Mouse (Mus musculus) embryonic facial prominence, embryonic 10.5 days (tissue): Measurements from ENCODE around the gene Mad1l1. TPM values are rescaled to one million over a fixed set of nuclear protein-coding genes. Genes with fewer than 3 reads are reported as not detected.

Experiments
- DNase-seq: peaks from one replicate; pipeline ENCODE4 v3.0.0-alpha.2; 2017; ENCODE audit warnings: low spot score
- H3K27ac ChIP-seq: fragments of 300-500 bp; sonication (generic); replicated peaks from 2 replicates; pipeline ENCODE4 v1.5.1; 2016; ENCODE audit warnings: mild to moderate bottlenecking
- H3K27me3 ChIP-seq: fragments of 300-500 bp; sonication (generic); replicated peaks from 2 replicates; pipeline ENCODE4 v1.6.1; 2016; ENCODE audit warnings: low read depth, mild to moderate bottlenecking; ENCODE audit not compliant: poor library complexity, severe bottlenecking
- H3K36me3 ChIP-seq: fragments of 300-500 bp; sonication (generic); replicated peaks from 2 replicates; pipeline ENCODE4 v1.6.1; 2016; ENCODE audit warnings: mild to moderate bottlenecking, moderate library complexity
- H3K4me1 ChIP-seq: fragments of 300-500 bp; sonication (generic); 2 replicates; pipeline ENCODE4 v1.6.1; 2016
- H3K4me3 ChIP-seq: fragments of 300-500 bp; sonication (generic); 2 replicates; pipeline ENCODE4 v1.5.1; 2016; ENCODE audit warnings: mild to moderate bottlenecking, moderate library complexity
- H3K9me3 ChIP-seq: fragments of 300-500 bp; sonication (generic); 2 replicates; pipeline ENCODE4 v1.6.1; 2016; ENCODE audit warnings: mild to moderate bottlenecking
- WGBS: fragments of 180-500 bp; shearing (Covaris S2); methylation state at CpG from one replicate; pipeline ENCODE4 v1.1.7; 2016; 5-methylcytosine and 5-hydroxymethylcytosine counted together
- polyA plus RNA-seq: library from polyadenylated mRNA; unstranded; fragments of >200 nt; fragmentation: Nextera tagmentation; extraction: Ambion mirVana; gene quantifications from 2 replicates; pipeline ENCODE4 v1.2.1, GENCODE M21; 2016

The Mad1l1 gene
- polyA plus RNA-seq, 1 experiment from 2014 or later, result 63.9 TPM

GRCm38 (mm10) chr5:140180016-140180415, 141.3 kb downstream of the Mad1l1 start:
- WGBS, result 93% methylated on average over 5 of the region's 5 CpGs

GRCm38 (mm10) chr5:140178058-140178690, 143.2 kb downstream of the Mad1l1 start:
- 68% methylated on average over 10 of the region's 10 CpGs for WGBS
- DNase-seq, result no peak
- Histone ChIP-seq H3K27me3 (no peaks in the 10 kb centered on the region), H3K4me1 (peaks cover 22% of the 10 kb centered on the region), H3K4me3 (no peak overlapping the region), H3K36me3 (0 out of 2 replicates have a peak, but pooled peaks cover 5% of the 10 kb centered on the region), H3K27ac (no peak overlapping the region), H3K9me3 (no peaks in the 10 kb centered on the region)

More at GRCm38 (mm10) chr5:140180016-140180415, 141.3 kb downstream of the Mad1l1 start:
- Histone ChIP-seq H3K36me3 (0 out of 2 replicates have a peak, but pooled peaks cover 5% of the 10 kb centered on the region), H3K4me1 (peaks cover 10% of the 10 kb centered on the region), H3K27ac (no peak overlapping the region), H3K9me3 (no peaks in the 10 kb centered on the region), H3K27me3 (no peaks in the 10 kb centered on the region), H3K4me3 (no peak overlapping the region)
- DNase-seq, result no peak

DNA sequence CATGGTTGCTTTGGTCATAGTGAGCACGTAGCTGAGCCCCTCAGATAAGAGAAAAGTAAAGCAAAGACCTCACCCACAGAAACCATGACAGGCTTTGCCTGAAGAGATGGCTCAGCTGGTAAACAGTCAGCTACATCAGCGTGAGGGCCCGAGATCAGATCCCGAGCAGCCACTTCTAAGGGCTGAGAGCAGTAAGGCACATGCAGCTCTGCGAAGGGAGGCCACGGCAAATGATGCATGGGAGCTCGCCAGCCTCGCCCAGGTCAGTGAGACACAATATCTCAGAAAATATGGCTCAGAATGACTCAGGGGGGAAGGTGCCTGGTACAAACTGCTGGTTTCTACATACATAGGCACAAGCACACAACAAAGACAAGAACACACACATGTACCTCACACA, 143.8 kb downstream of the Mad1l1 start:
- H3K27ac ChIP-seq, result no peak overlapping the region
- H3K4me1 ChIP-seq, result peaks cover 22% of the 10 kb centered on the region
- H3K27me3 ChIP-seq, result no peaks in the 10 kb centered on the region
- H3K36me3 ChIP-seq, result 0 out of 2 replicates have a peak, but pooled peaks cover 5% of the 10 kb centered on the region
- 86% methylated on average over 8 of the region's 8 CpGs for WGBS
- H3K4me3 ChIP-seq, result no peak overlapping the region
- H3K9me3 ChIP-seq, result no peaks in the 10 kb centered on the region
- DNase-seq, result no peak

- Histone ChIP-seq H3K4me1 (peaks cover 22% of the 10 kb centered on the region), H3K27ac (no peak overlapping the region), H3K27me3 (no peaks in the 10 kb centered on the region), H3K9me3 (no peaks in the 10 kb centered on the region), H3K36me3 (0 out of 2 replicates have a peak, but pooled peaks cover 5% of the 10 kb centered on the region), H3K4me3 (no peak overlapping the region)
- WGBS, result 74% methylated on average over 3 of the region's 3 CpGs
- no peak for DNase-seq
Measured at GRCm38 (mm10) chr5:140176370-140176769, 145.0 kb downstream of the Mad1l1 start.

DNA sequence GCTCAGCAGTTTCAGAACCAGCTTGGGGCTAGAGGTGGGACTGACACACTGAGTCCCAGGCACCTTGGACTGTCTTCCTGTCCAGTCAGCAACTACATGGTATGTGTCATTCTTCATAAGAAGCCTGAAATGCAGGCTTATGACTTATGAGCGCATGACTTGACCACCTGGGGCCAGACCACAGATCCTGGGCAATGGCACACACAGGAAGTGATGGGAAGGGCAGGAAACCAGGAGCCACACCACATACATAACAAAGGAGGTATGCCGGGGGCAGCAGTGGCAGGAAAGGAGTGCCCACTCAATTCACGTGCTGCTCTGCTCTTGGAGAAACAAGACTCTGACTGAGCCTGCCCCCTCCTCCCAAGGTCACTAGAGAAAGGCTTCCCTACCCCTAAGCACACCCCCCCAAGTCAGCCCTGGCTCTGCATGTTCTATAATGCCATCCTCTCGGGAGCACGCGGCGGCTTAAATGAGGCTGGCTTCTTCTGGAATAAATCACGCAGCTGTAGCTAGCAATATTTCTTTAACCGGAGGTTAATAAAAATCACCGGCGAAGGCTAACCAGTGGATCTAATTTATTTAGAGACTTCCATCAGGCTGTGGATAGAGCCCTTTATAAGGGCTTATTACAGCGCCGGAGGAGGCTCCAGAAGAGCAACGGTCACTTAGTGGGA, 146.4 kb downstream of the Mad1l1 start:
- H3K9me3 ChIP-seq, result no peaks in the 10 kb centered on the region
- DNase-seq, result no peak
- peak overlapping the region; percentile 24 for H3K27ac ChIP-seq
- peaks cover 22% of the 10 kb centered on the region for H3K4me1 ChIP-seq
- 79% methylated on average over 14 of the region's 14 CpGs for WGBS
- H3K27me3 ChIP-seq, result no peaks in the 10 kb centered on the region
- H3K36me3 ChIP-seq, result 0 out of 2 replicates have a peak, but pooled peaks cover 3% of the 10 kb centered on the region
- H3K4me3 ChIP-seq, result no peak overlapping the region

DNA sequence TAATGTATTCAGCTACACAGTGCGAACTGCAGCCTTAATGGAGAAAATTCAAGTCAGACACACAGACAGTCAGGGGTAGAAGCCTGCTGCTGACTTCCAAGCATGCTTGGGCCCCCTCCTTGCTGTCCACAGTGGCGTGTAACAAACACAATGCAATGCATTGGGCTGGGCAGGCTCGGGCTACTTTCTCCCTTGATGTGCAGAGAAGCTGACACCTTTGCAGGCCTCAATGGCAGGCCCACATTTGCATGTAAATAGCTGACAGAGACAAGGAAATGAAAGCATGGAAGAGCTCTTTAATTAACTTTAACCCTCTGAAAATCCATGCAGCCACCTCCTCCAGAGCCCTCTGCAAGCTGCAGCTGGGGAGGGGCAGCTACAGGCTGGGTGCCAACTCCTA, 147.3 kb downstream of the Mad1l1 start:
- Histone ChIP-seq H3K4me1 (peaks cover 22% of the 10 kb centered on the region), H3K36me3 (no peaks in the 10 kb centered on the region), H3K27ac (no peak overlapping the region), H3K4me3 (no peak overlapping the region), H3K27me3 (no peaks in the 10 kb centered on the region), H3K9me3 (no peaks in the 10 kb centered on the region)
- WGBS, result 34% methylated on average over 3 of the region's 3 CpGs
- no peak for DNase-seq

DNA sequence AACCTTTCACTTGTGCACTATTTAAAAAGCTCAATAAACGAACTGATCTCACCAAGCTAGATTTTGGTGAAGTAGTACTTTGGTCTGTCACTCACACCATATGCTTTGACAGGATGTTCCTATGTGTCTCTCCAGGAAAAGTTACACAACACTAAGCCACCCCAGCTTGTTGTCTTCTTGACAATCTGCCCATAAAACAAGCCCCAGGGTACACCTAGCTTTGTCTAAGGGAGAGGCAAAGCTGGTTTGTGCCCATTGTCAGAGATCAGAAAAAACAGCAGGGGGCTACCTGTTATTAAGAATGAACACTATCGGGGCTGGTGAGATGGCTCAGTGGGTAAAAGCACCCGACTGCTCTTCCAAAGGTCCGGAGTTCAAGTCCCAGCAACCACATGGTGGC, 148.2 kb downstream of the Mad1l1 start:
- whole genome bisulfite sequencing, result 88% methylated on average over 4 of the region's 4 CpGs
- H3K4me1 ChIP-seq, result peaks cover 22% of the 10 kb centered on the region
- no peaks in the 10 kb centered on the region for H3K9me3 ChIP-seq
- no peaks in the 10 kb centered on the region for H3K36me3 ChIP-seq
- DNase-seq, result no peak
- H3K4me3 ChIP-seq, result no peak overlapping the region
- H3K27ac ChIP-seq, result no peak overlapping the region
- no peaks in the 10 kb centered on the region for H3K27me3 ChIP-seq

DNA sequence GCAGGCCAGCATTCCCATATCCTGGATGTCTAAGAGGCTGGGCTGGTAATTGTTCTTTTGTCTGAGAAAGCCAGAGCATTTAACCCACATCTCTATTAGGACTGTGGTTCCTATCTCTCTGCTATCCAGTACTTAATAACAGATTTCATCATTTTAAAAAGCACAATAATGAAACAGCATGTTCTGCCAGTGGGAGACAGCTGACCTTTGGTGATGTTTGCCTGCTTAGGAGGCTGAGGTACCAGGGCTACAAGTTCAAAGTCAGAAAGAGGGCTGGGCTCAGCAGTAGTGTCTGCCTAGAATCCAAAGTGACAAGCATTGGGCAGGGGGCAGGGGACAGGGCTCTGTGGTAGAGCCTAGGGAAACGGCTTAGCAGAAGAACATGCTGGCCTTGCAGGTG, 149.6 kb downstream of the Mad1l1 start:
- Histone ChIP-seq H3K27ac (no peak overlapping the region), H3K4me3 (no peak overlapping the region), H3K36me3 (no peaks in the 10 kb centered on the region), H3K9me3 (no peaks in the 10 kb centered on the region), H3K27me3 (no peaks in the 10 kb centered on the region), H3K4me1 (peaks cover 22% of the 10 kb centered on the region)
- DNase-seq, result no peak
- 85% methylated on average over 1 of the region's 1 CpGs for WGBS

GRCm38 (mm10) chr5:140167531-140167930, 153.8 kb downstream of the Mad1l1 start:
- Histone ChIP-seq H3K36me3 (no peaks in the 10 kb centered on the region), H3K27me3 (no peaks in the 10 kb centered on the region), H3K4me1 (no peaks in the 10 kb centered on the region), H3K4me3 (no peak overlapping the region), H3K27ac (no peak overlapping the region), H3K9me3 (no peaks in the 10 kb centered on the region)
- no peak for DNase-seq
- WGBS, result 87% methylated on average over 6 of the region's 6 CpGs

- DNase-seq, result no peak
- Histone ChIP-seq H3K4me3 (no peak overlapping the region), H3K27ac (no peak overlapping the region), H3K9me3 (no peaks in the 10 kb centered on the region), H3K27me3 (no peaks in the 10 kb centered on the region), H3K4me1 (no peaks in the 10 kb centered on the region), H3K36me3 (no peaks in the 10 kb centered on the region)
- 94% methylated on average over 6 of the region's 6 CpGs for WGBS
Measured at GRCm38 (mm10) chr5:140167080-140167479, 154.3 kb downstream of the Mad1l1 start.

DNA sequence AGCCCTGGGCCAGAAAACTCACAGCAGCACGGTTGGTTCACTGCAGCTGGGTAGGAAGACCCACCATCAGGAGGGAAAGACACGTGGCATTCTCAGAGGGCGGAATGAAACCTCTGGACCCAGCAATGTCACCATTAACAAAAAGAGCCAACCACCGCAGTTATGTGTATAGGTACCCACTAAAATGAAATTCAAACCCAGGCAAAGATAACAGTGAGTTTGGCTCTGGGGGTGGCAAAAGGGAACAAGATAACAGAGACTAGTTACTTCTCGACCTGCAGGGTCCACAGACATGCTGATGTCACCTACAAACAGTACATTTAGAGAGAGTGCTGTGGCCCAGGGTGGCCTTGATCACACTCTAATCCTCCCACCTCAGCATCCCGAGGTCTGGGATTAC, 157.4 kb downstream of the Mad1l1 start:
- WGBS, result 84% methylated on average over 6 of the region's 6 CpGs

DNA sequence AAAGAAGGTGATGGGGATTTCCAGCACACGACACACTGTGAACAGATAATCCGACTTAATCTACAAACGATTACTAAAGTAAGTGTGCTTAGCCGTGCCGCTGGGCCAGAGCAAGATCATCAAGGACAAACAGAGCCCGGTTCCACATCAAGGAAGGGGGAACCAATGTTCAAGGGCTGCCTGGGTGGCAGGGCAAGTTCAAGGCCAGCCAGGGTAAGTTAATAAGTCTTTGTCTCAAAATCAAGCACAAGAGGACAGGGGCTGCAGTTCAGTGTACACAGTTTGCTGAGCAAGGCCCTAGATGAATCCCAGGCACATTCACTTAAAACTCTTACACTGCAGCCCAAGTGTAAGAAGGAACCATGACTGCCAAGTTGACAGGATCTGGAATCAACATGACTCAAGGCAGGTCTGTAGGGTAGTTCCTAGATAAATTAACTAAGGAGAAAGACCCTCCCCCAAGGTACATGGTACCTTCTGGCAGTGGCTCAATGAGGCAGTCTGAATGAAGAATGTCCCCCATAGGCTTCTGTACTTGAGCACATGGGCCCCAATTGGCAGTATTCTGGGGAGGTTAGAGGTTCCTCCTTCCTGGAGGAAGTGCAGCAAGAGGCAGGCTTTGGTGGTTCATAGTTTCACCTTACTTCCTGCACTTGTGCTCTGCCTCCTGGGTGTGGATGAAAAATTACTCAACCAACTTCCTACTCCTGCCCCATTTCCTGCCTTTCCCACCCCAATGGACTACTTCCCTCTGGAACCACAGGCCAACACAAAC, 159.1 kb downstream of the Mad1l1 start:
- 88% methylated on average over 6 of the region's 6 CpGs for WGBS
- no peaks in the 10 kb centered on the region for H3K36me3 ChIP-seq

More for the DNA sequence above, 157.4 kb downstream of the Mad1l1 start:
- Histone ChIP-seq H3K4me3 (no peak overlapping the region), H3K4me1 (no peaks in the 10 kb centered on the region), H3K27me3 (no peaks in the 10 kb centered on the region), H3K36me3 (no peaks in the 10 kb centered on the region), H3K9me3 (no peaks in the 10 kb centered on the region), H3K27ac (no peak overlapping the region)
- no peak for DNase-seq

More for the DNA sequence above, 159.1 kb downstream of the Mad1l1 start:
- no peak overlapping the region for H3K4me3 ChIP-seq
- no peaks in the 10 kb centered on the region for H3K4me1 ChIP-seq
- H3K9me3 ChIP-seq, result no peaks in the 10 kb centered on the region
- DNase-seq, result no peak
- no peak overlapping the region for H3K27ac ChIP-seq
- no peaks in the 10 kb centered on the region for H3K27me3 ChIP-seq
